8 mouse cellular contexts compared by ENCODE assay signal in the genomic region with DNA sequence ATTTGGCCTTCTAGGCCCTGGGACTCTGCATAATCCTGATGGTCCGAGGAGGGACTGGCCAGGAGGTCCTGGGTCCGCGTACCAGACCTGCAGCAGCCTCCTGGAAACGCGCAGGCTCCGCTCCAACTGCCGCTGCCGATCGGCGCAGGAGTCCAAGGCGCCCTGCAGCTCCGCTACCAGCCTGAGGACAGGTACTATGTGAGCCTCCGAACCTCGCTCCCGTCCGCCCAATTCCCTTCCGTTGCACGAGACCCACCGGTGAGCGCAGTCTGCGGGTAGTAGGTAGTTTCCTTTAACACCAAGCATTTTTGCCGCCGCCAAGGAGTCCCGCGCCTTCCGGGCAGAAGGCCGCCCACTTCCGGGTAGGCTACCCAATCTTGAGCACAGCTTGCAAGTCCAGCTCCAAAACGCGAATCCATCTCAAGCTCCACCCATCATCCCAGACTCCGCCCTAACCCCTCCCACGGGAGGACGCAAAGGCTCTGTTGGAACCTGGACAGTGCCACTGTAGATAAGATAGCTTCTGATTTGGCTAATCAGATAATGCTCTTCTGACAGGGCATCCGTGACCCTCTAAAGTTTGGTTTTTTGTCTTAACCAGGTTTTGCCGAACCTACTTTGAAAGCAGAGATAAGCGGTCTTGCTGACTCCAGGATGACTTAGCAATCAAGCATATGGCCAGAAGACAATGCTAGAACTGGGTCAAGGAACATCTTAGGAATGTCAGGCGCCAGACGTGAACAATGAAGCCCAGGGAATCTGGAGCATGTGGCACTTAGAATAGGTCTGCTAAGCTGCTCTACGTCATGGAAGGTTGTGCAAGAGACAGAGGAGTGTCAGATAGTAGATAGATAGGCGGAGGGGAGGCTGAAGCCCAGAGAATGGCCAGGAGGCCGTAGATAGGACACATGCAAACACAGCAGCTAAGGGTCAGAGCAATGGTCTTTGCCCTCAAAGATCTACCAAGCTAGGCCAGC. TPM values are rescaled to one million over a fixed set of nuclear protein-coding genes. Genes with fewer than 3 reads are reported as not detected.
A peak's percentile ranks its signal among the peaks of the same experiment; 100 is the strongest.
DNase-seq lines count a peak whose midpoint lies in the region; ATAC-seq lines count a peak whose summit lies in the region.

Tedc2 (minus strand) TSS at position 417 of the 977 bp plus-strand sequence.

- WGBS in embryonic facial prominence, embryonic 11.5 days: 6% methylated on average over 41 of the region's 41 CpGs
- 7% methylated on average over 41 of the region's 41 CpGs for WGBS in limb, embryonic 10.5 days
- 5% methylated on average over 41 of the region's 41 CpGs for WGBS in midbrain, embryonic 12.5 days

- H3K9ac ChIP-seq in embryonic facial prominence, embryonic 11.5 days (replicated peaks; ENCODE audit: low read length): peak within 1 kb of the TSS; percentile 88
- peak within 1 kb of the TSS; percentile 76 for H3K9ac ChIP-seq in midbrain, embryonic 12.5 days (replicated peaks)

- H3K4me1 ChIP-seq in embryonic facial prominence, embryonic 11.5 days (ENCODE audit: control insufficient read depth, insufficient read depth, low read length): peaks cover 2% of the 10 kb centered on the region
- peaks cover 14% of the 10 kb centered on the region for H3K4me1 ChIP-seq in limb, embryonic 10.5 days
- peaks cover 21% of the 10 kb centered on the region for H3K4me1 ChIP-seq in midbrain, embryonic 12.5 days

- H3K4me2 ChIP-seq in embryonic facial prominence, embryonic 11.5 days (ENCODE audit: low read depth, low read length): peak within 1 kb of the TSS; percentile 87
- H3K4me2 ChIP-seq in midbrain, embryonic 12.5 days (replicated peaks): peak within 1 kb of the TSS; percentile 91

- peaks cover 17% of the 10 kb centered on the region for H3K36me3 ChIP-seq in embryonic facial prominence, embryonic 11.5 days (replicated peaks; ENCODE audit: control insufficient read depth, insufficient read depth, low read depth, low read length)
- peaks cover 74% of the 10 kb centered on the region for H3K36me3 ChIP-seq in limb, embryonic 10.5 days
- peaks cover 59% of the 10 kb centered on the region for H3K36me3 ChIP-seq in midbrain, embryonic 12.5 days

- DNase-seq in 3134 (ENCODE audit: extremely low read depth, insufficient read length, low spot score): peak; percentile 97
- DNase-seq in adrenal gland, postnatal 25 days: peak; percentile 91
- DNase-seq in embryonic facial prominence, embryonic 11.5 days (ENCODE audit: low spot score): peak; percentile 93
- DNase-seq in heart, adult 11 months: peak; percentile 99
- peak; percentile 98 for DNase-seq in kidney, adult 18-20 months
- peak; percentile 89 for DNase-seq in limb, embryonic 10.5 days (ENCODE audit: low spot score)
- peak; percentile 89 for DNase-seq in skeletal muscle tissue, adult 2 months (ENCODE audit: low read depth, low spot score)

- no peaks in the 10 kb centered on the region for H3K27me3 ChIP-seq in embryonic facial prominence, embryonic 11.5 days (ENCODE audit: control insufficient read depth, insufficient read depth, low read length)
- H3K27me3 ChIP-seq in limb, embryonic 10.5 days (ENCODE audit: low read depth, poor library complexity, severe bottlenecking): no peaks in the 10 kb centered on the region
- no peaks in the 10 kb centered on the region for H3K27me3 ChIP-seq in midbrain, embryonic 12.5 days

- peak within 1 kb of the TSS; percentile 79 for H3K4me3 ChIP-seq in embryonic facial prominence, embryonic 11.5 days (ENCODE audit: low read depth, low read length)
- H3K4me3 ChIP-seq in limb, embryonic 10.5 days: peak within 1 kb of the TSS; percentile 91
- peak within 1 kb of the TSS; percentile 73 for H3K4me3 ChIP-seq in midbrain, embryonic 12.5 days

- H3K9me3 ChIP-seq in embryonic facial prominence, embryonic 11.5 days (replicated peaks; ENCODE audit: control insufficient read depth, low read length): no peaks in the 10 kb centered on the region
- H3K9me3 ChIP-seq in limb, embryonic 10.5 days (replicated peaks): no peaks in the 10 kb centered on the region
- no peaks in the 10 kb centered on the region for H3K9me3 ChIP-seq in midbrain, embryonic 12.5 days

- no peak within 1 kb of the TSS for H3K27ac ChIP-seq in embryonic facial prominence, embryonic 11.5 days (replicated peaks; ENCODE audit: low read depth, low read length)
- peak within 1 kb of the TSS; percentile 91 for H3K27ac ChIP-seq in limb, embryonic 10.5 days
- peak within 1 kb of the TSS; percentile 56 for H3K27ac ChIP-seq in midbrain, embryonic 12.5 days (replicated peaks)

- ATAC-seq in embryonic facial prominence, embryonic 11.5 days (replicated peaks; ENCODE audit: insufficient number of reproducible peaks, low FRiP score, low TSS enrichment, low read depth): peak; percentile 90
- ATAC-seq in midbrain, embryonic 12.5 days (ENCODE audit: low FRiP score, low read depth): peak; percentile 93

RNA-seq across cellular contexts. Expression of gene Tedc2, which starts in this region (rescaled TPM):
- 8.9 and 10.1 TPM in 2 replicates for total RNA-seq in adrenal gland, postnatal 25 days (2021)
- 16.9 and 21.7 TPM in 2 replicates for polyA plus RNA-seq in embryonic facial prominence, embryonic 11.5 days (2014; fragmentation: Nextera tagmentation; extraction: Ambion mirVana)
- 24.1 and 24.5 TPM in 2 replicates for polyA plus RNA-seq in limb, embryonic 10.5 days (2016; fragmentation: Nextera tagmentation; extraction: Ambion mirVana)
- 13.9 and 14.7 TPM in 2 replicates for polyA plus RNA-seq in midbrain, embryonic 12.5 days (2016; fragmentation: Nextera tagmentation; extraction: Ambion mirVana)
